Mouse (Mus musculus) ovary, adult 2 months (tissue): ENCODE measurements around the gene En2. TPM values are rescaled to one million over a fixed set of nuclear protein-coding genes. Genes with fewer than 3 reads are reported as not detected.

Experiments
- polyA plus RNA-seq: library from polyadenylated mRNA; depleted of rRNA; stranded (reverse); fragments of >200 nt; gene quantifications from 2 replicates; pipeline ENCODE4 v1.2.3, GENCODE M21; 2012; rRNA removed

En2 gene
- polyA plus RNA-seq, result 0.06 and 0.09 TPM in 2 replicates

GRCm38 (mm10) chr5:28165358-28166255, at the start of gene En2:
TSS of gene En2 (plus strand) at chr5:28165694.

Other genes starting within 250 kb of the En2 start
- 96.4 and 132 TPM in 2 replicates for gene Insig1, start 94.3 kb upstream of the En2 start, polyA plus RNA-seq
- 0.33 and 0.85 TPM in 2 replicates for gene Cnpy1, start 80.1 kb downstream of the En2 start, polyA plus RNA-seq
- 33.4 and 35.1 TPM in 2 replicates for gene Rbm33, start 151.4 kb downstream of the En2 start, polyA plus RNA-seq